Mouse (Mus musculus) intestine, embryonic 14.5 days (tissue): ENCODE measurements around the gene Cyp1b1. TPM values are rescaled to one million over a fixed set of nuclear protein-coding genes. Genes with fewer than 3 reads are reported as not detected.

ENCODE experiments used
- ATAC-seq: fragments of 200-750 bp; cut with Nextera tagmentation; replicated peaks from 2 replicates; pipeline ENCODE4 v1.8.0; 2017; ENCODE audit warnings: low read depth, moderate number of reproducible peaks, moderate TSS enrichment, moderate library complexity; ENCODE audit not compliant: low FRiP score, low TSS enrichment
- DNase-seq: peaks from one replicate; pipeline ENCODE4 v3.0.0-alpha.2; 2018; ENCODE audit warnings: low spot score
- H3K27ac ChIP-seq: fragments of 300-500 bp; sonication (generic); 2 replicates; pipeline ENCODE4 v1.5.1; 2014; ENCODE audit warnings: low read depth, mild to moderate bottlenecking, control low read depth
- H3K27me3 ChIP-seq: fragments of 300-500 bp; sonication (generic); replicated peaks from 2 replicates; pipeline ENCODE4 v1.6.1; 2014; ENCODE audit warnings: low read length, control low read depth; ENCODE audit not compliant: control insufficient read depth, insufficient read depth
- H3K36me3 ChIP-seq: fragments of 300-500 bp; sonication (generic); 2 replicates; pipeline ENCODE4 v1.6.1; 2014; ENCODE audit warnings: low read length, control low read depth; ENCODE audit not compliant: control insufficient read depth, insufficient read depth
- H3K4me1 ChIP-seq: fragments of 300-500 bp; sonication (generic); replicated peaks from 2 replicates; pipeline ENCODE4 v1.6.1; 2014; ENCODE audit warnings: low read length, control low read depth, mixed read lengths; ENCODE audit not compliant: control insufficient read depth, insufficient read depth
- H3K4me2 ChIP-seq: fragments of 300-500 bp; sonication (generic); 2 replicates; pipeline ENCODE4 v1.6.1; 2014; ENCODE audit warnings: low read length
- H3K4me3 ChIP-seq: fragments of 300-500 bp; sonication (generic); 2 replicates; pipeline ENCODE4 v1.5.1; 2014; ENCODE audit warnings: low read depth, low read length, control low read depth, mixed read lengths
- H3K9ac ChIP-seq: fragments of 300-500 bp; sonication (generic); 2 replicates; pipeline ENCODE4 v1.6.1; 2014; ENCODE audit warnings: mild to moderate bottlenecking, low read length
- H3K9me3 ChIP-seq: fragments of 300-500 bp; sonication (generic); 2 replicates; pipeline ENCODE4 v1.6.1; 2016; ENCODE audit warnings: low read length, control low read depth; ENCODE audit not compliant: control insufficient read depth
- WGBS: fragments of 180-500 bp; shearing (Covaris S2); extraction: QIAGEN DNeasy Blood & Tissue Kit; methylation state at CpG from one replicate; pipeline ENCODE4 v1.1.7; 2014; 5-methylcytosine and 5-hydroxymethylcytosine counted together
- polyA plus RNA-seq: library from polyadenylated mRNA; unstranded; fragments of >200 nt; fragmentation: Nextera tagmentation; extraction: Ambion mirVana; gene quantifications from 2 replicates; pipeline ENCODE4 v1.2.1, GENCODE M21; 2014

The Cyp1b1 gene
- polyA plus RNA-seq, 1 experiment from 2014 or later: 11.2 TPM

DNA sequence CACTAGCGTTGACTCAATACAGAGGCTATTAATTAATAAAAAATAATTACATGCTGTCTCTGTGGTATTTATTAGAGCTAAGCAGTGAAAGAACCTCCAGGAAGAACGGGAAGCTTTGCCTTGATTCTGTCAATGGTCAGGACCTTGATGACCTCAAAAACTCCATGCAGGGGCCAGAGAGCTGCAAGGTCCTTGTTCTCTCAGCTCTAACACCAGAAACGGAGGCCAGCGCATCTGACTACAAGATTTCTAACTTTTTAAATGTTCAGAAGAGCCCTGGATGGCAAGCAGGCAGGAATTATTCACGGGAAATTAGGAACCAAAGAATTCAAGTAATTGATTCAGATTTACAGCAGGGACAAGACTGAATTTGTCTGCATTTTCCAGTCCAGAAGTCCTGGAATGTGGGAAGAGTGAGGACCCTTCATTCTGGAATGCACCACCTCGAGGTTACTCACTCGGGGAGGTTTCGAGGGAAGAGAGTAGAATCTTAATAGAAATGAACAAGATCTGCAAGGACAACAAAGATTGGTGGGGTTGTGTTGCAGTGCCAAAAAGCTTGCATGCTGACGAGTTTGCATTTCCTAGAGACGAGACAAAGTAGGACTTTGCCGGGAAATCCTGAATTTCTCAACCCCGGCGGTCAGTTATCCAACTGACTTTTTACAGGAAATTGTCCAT, 30.3 kb upstream of the Cyp1b1 start:
- peaks cover 14% of the 10 kb centered on the region for H3K4me1 ChIP-seq
- no peak for DNase-seq
- H3K9ac ChIP-seq: no peak overlapping the region
- 40% methylated on average over 13 of the region's 13 CpGs for WGBS
- no peaks in the 10 kb centered on the region for H3K27me3 ChIP-seq
- no peak overlapping the region for H3K27ac ChIP-seq
- 0 out of 2 replicates have a peak, but pooled peaks cover 4% of the 10 kb centered on the region for H3K9me3 ChIP-seq
- ATAC-seq: no peak
- H3K36me3 ChIP-seq: no peaks in the 10 kb centered on the region
- no peak overlapping the region for H3K4me2 ChIP-seq
- no peak overlapping the region for H3K4me3 ChIP-seq

- Histone ChIP-seq H3K27me3 (no peaks in the 10 kb centered on the region), H3K9ac (no peak overlapping the region), H3K9me3 (0 out of 2 replicates have a peak, but pooled peaks cover 4% of the 10 kb centered on the region), H3K27ac (no peak overlapping the region), H3K4me1 (peaks cover 21% of the 10 kb centered on the region), H3K4me2 (no peak overlapping the region), H3K4me3 (no peak overlapping the region), H3K36me3 (no peaks in the 10 kb centered on the region)
- ATAC-seq (peak; percentile 68), DNase-seq (no peak)
- WGBS: 57% methylated on average over 1 of the region's 1 CpGs
Observed at GRCm38 (mm10) chr17:79743507-79743906, 28.6 kb upstream of the Cyp1b1 start.

GRCm38 (mm10) chr17:79742635-79743034, 27.8 kb upstream of the Cyp1b1 start:
- no peaks in the 10 kb centered on the region for H3K36me3 ChIP-seq
- H3K9me3 ChIP-seq: 0 out of 2 replicates have a peak, but pooled peaks cover 2% of the 10 kb centered on the region
- peaks cover 21% of the 10 kb centered on the region for H3K4me1 ChIP-seq
- no peak overlapping the region for H3K4me3 ChIP-seq
- WGBS: 57% methylated on average over 5 of the region's 5 CpGs
- ATAC-seq (no peak), DNase-seq (no peak)
- no peaks in the 10 kb centered on the region for H3K27me3 ChIP-seq
- H3K4me2 ChIP-seq: no peak overlapping the region
- H3K9ac ChIP-seq: no peak overlapping the region
- no peak overlapping the region for H3K27ac ChIP-seq

GRCm38 (mm10) chr17:79738847-79739498, 24.1 kb upstream of the Cyp1b1 start:
- 40% methylated on average over 5 of the region's 5 CpGs for WGBS
- Histone ChIP-seq H3K27ac (no peak overlapping the region), H3K4me3 (no peak overlapping the region), H3K4me2 (no peak overlapping the region), H3K9me3 (no peaks in the 10 kb centered on the region), H3K36me3 (no peaks in the 10 kb centered on the region), H3K27me3 (no peaks in the 10 kb centered on the region), H3K9ac (no peak overlapping the region), H3K4me1 (peaks cover 7% of the 10 kb centered on the region)
- DNase-seq (no peak), ATAC-seq (no peak)

DNA sequence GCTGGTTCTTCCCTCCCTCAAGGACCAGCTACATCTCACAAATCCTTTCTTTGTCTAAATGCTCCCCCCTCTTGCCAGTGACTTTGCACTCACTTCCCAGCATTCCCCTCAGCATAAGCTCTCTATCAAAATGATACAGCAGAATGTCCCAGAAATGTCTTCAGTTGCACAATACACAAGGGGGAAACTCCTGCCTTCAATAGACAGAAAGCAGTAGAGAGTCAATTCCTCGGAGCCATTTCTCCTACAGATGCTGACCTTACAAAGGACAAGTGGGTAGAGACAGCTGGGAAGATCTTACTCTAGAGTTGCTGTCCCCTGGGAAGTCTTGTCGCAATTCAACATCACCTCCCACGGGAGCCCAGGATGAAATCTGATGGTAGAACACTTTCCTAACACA, 22.7 kb upstream of the Cyp1b1 start:
- H3K9ac ChIP-seq: no peak overlapping the region
- H3K4me2 ChIP-seq: no peak overlapping the region
- no peak overlapping the region for H3K27ac ChIP-seq
- WGBS: 72% methylated on average over 3 of the region's 3 CpGs
- H3K9me3 ChIP-seq: no peaks in the 10 kb centered on the region
- no peak for DNase-seq
- no peak overlapping the region for H3K4me3 ChIP-seq
- no peaks in the 10 kb centered on the region for H3K27me3 ChIP-seq
- peaks cover 7% of the 10 kb centered on the region for H3K4me1 ChIP-seq
- no peak for ATAC-seq
- H3K36me3 ChIP-seq: no peaks in the 10 kb centered on the region

DNA sequence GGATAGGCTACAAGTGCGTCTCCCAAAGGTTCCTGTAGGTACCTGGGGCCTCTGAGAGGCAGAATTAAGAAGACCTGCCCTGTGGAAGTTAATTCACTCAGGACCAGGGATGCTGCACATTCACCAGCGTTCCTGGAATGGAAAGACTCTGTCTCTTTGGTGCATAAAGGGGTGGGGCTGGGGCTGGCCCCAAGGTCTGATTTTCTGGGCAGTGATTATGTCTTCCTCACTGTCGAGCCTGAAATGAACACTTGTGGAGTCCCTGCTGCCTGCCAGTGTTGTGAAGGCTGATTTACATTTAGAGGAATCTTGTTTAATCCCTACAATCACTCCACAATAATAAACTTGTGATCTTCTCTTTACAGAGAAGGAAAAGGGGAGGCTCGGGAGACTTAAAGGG, 18.2 kb upstream of the Cyp1b1 start:
- H3K4me1 ChIP-seq: peaks cover 12% of the 10 kb centered on the region
- no peak for ATAC-seq
- H3K9me3 ChIP-seq: no peaks in the 10 kb centered on the region
- H3K27me3 ChIP-seq: 0 out of 2 replicates have a peak, but pooled peaks cover 6% of the 10 kb centered on the region
- H3K4me2 ChIP-seq: no peak overlapping the region
- no peak overlapping the region for H3K27ac ChIP-seq
- H3K9ac ChIP-seq: no peak overlapping the region
- H3K4me3 ChIP-seq: no peak overlapping the region
- H3K36me3 ChIP-seq: no peaks in the 10 kb centered on the region
- no peak for DNase-seq
- WGBS: 48% methylated on average over 4 of the region's 4 CpGs

- no peak for DNase-seq
- Histone ChIP-seq H3K4me2 (no peak overlapping the region), H3K9ac (no peak overlapping the region), H3K4me3 (no peak overlapping the region), H3K27ac (no peak overlapping the region), H3K27me3 (0 out of 2 replicates have a peak, but pooled peaks cover 6% of the 10 kb centered on the region), H3K4me1 (peaks cover 12% of the 10 kb centered on the region), H3K9me3 (no peaks in the 10 kb centered on the region), H3K36me3 (no peaks in the 10 kb centered on the region)
- ATAC-seq: no peak
- WGBS: 21% methylated on average over 8 of the region's 8 CpGs
Observed at GRCm38 (mm10) chr17:79730988-79731387, 16.1 kb upstream of the Cyp1b1 start.

- H3K4me3 ChIP-seq: no peak overlapping the region
Observed at GRCm38 (mm10) chr17:79728585-79729503, 14.0 kb upstream of the Cyp1b1 start.

More at GRCm38 (mm10) chr17:79728585-79729503, 14.0 kb upstream of the Cyp1b1 start:
- ATAC-seq: peak; percentile 74
- Histone ChIP-seq H3K36me3 (no peaks in the 10 kb centered on the region), H3K9me3 (no peaks in the 10 kb centered on the region), H3K4me1 (peaks cover 12% of the 10 kb centered on the region), H3K9ac (no peak overlapping the region), H3K27me3 (0 out of 2 replicates have a peak, but pooled peaks cover 6% of the 10 kb centered on the region), H3K4me2 (peak overlapping the region; percentile 42), H3K27ac (no peak overlapping the region)
- peak; percentile 66 for DNase-seq
- 16% methylated on average over 16 of the region's 16 CpGs for WGBS
